Mouse (Mus musculus): ENCODE results near the gene Baiap2l1. TPM values are rescaled to one million over a fixed set of nuclear protein-coding genes. Genes with fewer than 3 reads are reported as not detected.
A peak's percentile ranks its signal among the peaks of the same experiment; 100 is the strongest.

Baiap2l1 gene
- polyA plus RNA-seq, 1 experiment = not detected

DNA sequence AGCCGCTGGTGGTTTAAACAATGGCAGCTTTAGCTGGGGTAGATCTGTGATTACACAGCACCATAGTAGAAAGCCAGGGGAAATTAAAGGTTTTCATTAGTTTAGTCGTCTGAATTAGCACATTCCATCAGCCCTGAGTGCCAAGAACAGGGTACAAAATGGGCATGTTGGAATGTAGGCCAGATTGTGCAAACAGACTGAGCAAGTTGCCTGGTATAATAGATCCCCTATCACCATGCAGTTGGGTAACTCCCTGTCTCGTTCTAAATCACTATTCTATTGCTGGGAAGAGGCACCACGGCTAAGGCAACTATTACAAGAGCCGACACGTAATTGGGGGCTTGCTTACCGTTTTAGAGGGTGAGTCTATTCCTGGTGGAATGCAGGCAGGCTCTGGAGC, 123.2 kb downstream of the Baiap2l1 start:
- TF ChIP-seq CTCF (IDR thresholded peaks at IDR 0.05; ENCODE audit: control insufficient read depth, insufficient read depth, low read length) (no peak), POLR2A (IDR thresholded peaks at IDR 0.05; ENCODE audit: borderline replicate concordance, control insufficient read depth, low read depth, low read length) (no peak)
- 81% methylated on average over 7 of the region's 7 CpGs for WGBS
- Histone ChIP-seq H3K4me1 (ENCODE audit: control insufficient read depth, insufficient read depth, low read length) (no peaks in the 10 kb centered on the region), H3K4me3 (replicated peaks; ENCODE audit: control insufficient read depth, low read depth, low read length) (no peak overlapping the region), H3K27ac (ENCODE audit: control insufficient read depth, insufficient read depth, low read depth, low read length, poor library complexity) (no peak overlapping the region)

DNA sequence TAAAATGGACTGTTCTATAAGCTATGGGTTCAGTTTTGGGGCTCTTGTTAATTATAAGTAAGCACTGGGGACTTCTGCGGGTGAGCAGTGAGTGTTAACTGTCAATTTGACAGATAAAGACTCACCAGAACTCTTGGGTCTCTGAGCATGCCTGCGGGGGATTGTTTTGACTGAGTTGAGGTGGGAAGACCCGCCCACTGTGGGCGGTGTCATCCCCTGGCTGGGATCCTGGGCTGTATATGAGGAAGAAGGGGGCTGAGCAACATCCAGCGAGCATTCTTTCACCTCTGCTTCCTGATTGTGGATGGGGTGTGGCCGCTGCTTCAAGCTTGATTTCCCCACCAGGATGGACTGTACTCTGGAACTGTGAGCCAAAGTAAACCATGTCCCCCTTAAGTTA, 123.7 kb downstream of the Baiap2l1 start:
- H3K4me3 ChIP-seq (replicated peaks; ENCODE audit: control insufficient read depth, low read depth, low read length) = no peak overlapping the region
- WGBS = 65% methylated on average over 6 of the region's 6 CpGs
- no peak overlapping the region for H3K27ac ChIP-seq (ENCODE audit: control insufficient read depth, insufficient read depth, low read depth, low read length, poor library complexity)
- TF ChIP-seq POLR2A (IDR thresholded peaks at IDR 0.05; ENCODE audit: borderline replicate concordance, control insufficient read depth, low read depth, low read length) (no peak), CTCF (IDR thresholded peaks at IDR 0.05; ENCODE audit: control insufficient read depth, insufficient read depth, low read length) (no peak)
- H3K4me1 ChIP-seq (ENCODE audit: control insufficient read depth, insufficient read depth, low read length) = no peaks in the 10 kb centered on the region

DNA sequence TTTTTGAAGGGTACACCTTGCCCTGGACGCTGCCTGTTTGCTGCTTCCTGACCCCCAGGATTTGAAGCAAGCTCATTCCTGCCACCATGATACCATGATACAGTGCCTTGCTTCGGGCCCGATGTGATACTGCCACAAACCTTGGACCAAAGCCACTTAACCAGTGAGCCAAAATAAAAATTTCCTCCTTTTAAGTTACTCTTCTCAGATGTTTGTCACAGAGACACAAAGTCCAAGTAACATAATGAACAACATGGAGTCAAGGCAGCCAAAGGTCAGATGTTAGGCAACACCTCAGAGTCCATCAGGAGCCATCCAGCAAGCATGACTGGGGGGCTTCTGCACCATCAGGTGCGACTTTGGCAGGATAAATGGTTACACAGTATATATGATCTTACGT, 125.4 kb downstream of the Baiap2l1 start:
- TF ChIP-seq POLR2A (IDR thresholded peaks at IDR 0.05; ENCODE audit: borderline replicate concordance, control insufficient read depth, low read depth, low read length) (no peak), CTCF (IDR thresholded peaks at IDR 0.05; ENCODE audit: control insufficient read depth, insufficient read depth, low read length) (no peak)
- Histone ChIP-seq H3K27ac (ENCODE audit: control insufficient read depth, insufficient read depth, low read depth, low read length, poor library complexity) (no peak overlapping the region), H3K4me3 (replicated peaks; ENCODE audit: control insufficient read depth, low read depth, low read length) (no peak overlapping the region), H3K4me1 (ENCODE audit: control insufficient read depth, insufficient read depth, low read length) (no peaks in the 10 kb centered on the region)
- 77% methylated on average over 5 of the region's 5 CpGs for WGBS

DNA sequence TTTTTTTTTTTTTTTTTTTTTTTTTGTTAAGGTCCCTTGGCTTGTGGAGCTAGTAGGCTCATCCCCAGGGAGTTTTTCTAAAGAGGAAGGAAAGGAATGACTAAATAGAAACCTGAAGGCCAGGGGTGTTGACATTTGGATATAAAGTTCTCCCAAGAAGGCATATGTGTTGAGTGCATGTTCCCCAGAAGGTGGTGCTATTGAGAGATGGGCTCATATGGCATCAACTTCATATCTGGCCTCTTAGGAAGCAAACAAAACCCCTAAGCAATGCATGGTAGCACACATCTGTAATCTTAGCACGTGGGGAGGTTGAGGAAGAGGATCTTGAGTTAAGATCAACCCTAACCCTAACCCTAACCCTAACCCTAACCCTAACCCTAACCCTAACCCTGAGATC, 126.5 kb downstream of the Baiap2l1 start:
- no peak overlapping the region for H3K27ac ChIP-seq (ENCODE audit: control insufficient read depth, insufficient read depth, low read depth, low read length, poor library complexity)
- TF ChIP-seq CTCF (IDR thresholded peaks at IDR 0.05; ENCODE audit: control insufficient read depth, insufficient read depth, low read length) (peak; percentile 21; the same call in 1 of the 2 replicates), POLR2A (IDR thresholded peaks at IDR 0.05; ENCODE audit: borderline replicate concordance, control insufficient read depth, low read depth, low read length) (no peak)
- WGBS = 4% methylated on average over 1 of the region's 1 CpGs
- H3K4me3 ChIP-seq (replicated peaks; ENCODE audit: control insufficient read depth, low read depth, low read length) = no peak overlapping the region
- H3K4me1 ChIP-seq (ENCODE audit: control insufficient read depth, insufficient read depth, low read length) = no peaks in the 10 kb centered on the region

DNA sequence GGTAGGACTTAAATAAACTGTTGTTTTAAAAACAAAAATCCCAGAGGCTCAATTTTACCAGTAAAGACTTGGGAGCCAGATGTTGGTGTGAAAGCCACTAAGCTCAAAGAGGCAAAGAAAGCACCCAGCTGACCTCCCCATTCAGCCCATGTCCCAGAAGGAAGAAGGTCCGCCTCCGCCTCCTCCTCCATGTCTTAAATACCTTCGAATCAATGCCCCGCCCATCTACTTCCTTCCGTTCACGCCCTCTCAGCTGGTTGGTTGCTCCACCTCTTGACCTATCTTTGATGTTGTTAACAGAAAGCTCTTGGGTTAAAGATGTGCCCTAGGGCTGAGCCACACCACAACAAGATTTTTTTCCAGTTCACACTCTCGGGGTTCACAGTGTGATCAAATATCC, 127.7 kb downstream of the Baiap2l1 start:
- no peak overlapping the region for H3K27ac ChIP-seq (ENCODE audit: control insufficient read depth, insufficient read depth, low read depth, low read length, poor library complexity)
- H3K4me1 ChIP-seq (ENCODE audit: control insufficient read depth, insufficient read depth, low read length) = no peaks in the 10 kb centered on the region
- 75% methylated on average over 7 of the region's 7 CpGs for WGBS
- H3K4me3 ChIP-seq (replicated peaks; ENCODE audit: control insufficient read depth, low read depth, low read length) = no peak overlapping the region
- TF ChIP-seq CTCF (IDR thresholded peaks at IDR 0.05; ENCODE audit: control insufficient read depth, insufficient read depth, low read length) = no peak
- no peak for TF ChIP-seq POLR2A (IDR thresholded peaks at IDR 0.05; ENCODE audit: borderline replicate concordance, control insufficient read depth, low read depth, low read length)

DNA sequence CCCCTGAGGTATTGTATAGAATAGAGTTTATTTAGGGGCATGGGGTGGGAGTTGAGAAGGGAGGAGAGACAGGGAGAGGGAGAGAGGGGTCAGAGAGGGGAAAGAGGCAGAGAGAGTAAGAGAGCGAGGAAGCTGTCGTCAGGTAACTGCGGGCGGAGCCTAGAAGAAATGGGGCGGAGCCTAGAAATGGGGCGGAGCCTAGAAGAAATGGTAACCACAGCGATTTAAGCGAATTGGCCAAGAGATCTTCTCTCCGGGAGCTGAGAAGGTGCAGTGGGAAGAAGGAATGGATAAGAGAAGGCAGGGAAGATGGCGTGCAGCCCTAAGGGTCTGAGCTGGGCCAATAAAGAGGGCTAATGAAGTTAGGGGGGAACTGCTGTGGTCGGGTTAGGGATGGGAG, 131.7 kb downstream of the Baiap2l1 start:
- no peak overlapping the region for H3K4me3 ChIP-seq (replicated peaks; ENCODE audit: control insufficient read depth, low read depth, low read length)
- 53% methylated on average over 11 of the region's 11 CpGs for WGBS
- TF ChIP-seq POLR2A (IDR thresholded peaks at IDR 0.05; ENCODE audit: borderline replicate concordance, control insufficient read depth, low read depth, low read length) (no peak), CTCF (IDR thresholded peaks at IDR 0.05; ENCODE audit: control insufficient read depth, insufficient read depth, low read length) (no peak)

DNA sequence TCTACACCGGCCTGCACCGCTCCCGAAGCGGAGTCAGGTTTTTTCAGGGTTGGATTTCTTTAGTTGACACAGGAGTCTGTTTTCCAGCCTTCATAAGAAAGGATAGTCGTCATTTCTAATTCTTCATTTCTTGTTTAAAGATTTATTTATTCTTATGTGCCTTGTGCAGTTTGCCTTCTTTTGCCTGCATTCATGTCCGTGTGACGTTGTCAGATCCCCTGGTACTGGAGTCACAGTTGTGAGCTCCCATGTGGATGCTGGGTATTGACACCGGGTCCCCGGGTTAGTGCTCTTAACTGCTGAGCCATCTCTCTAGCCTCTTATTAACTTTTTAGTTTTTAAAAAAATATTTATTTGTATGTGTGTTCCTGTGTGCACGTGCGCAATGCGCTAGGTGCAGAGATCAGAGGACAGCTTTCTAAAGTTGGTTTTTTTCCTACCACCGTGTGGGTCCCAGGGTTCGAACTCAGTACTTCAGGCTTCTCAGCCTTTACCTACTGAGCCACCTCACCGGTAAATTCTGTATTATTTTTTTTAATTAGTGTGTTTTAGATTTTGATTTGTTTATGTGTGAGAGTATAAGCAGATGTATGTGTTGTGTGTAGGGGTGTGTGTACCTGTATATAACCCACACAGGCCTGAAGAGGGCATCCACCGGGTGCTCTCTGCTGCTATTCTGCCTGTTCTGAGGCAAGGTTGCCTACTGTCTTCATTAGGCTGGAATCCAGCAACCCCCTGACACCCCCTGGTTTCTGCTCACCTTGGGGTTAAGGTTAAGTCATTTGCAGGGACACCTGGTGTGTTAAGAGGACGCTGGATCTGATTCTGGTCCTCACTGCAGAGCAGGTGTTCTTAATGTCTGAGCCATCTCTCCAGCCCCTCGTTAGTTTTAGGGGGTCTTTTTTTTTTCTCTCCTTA, 133.8 kb downstream of the Baiap2l1 start:
- TF ChIP-seq CTCF (IDR thresholded peaks at IDR 0.05; ENCODE audit: control insufficient read depth, insufficient read depth, low read length) (no peak), POLR2A (IDR thresholded peaks at IDR 0.05; ENCODE audit: borderline replicate concordance, control insufficient read depth, low read depth, low read length) (no peak)
- Histone ChIP-seq H3K27ac (ENCODE audit: control insufficient read depth, insufficient read depth, low read depth, low read length, poor library complexity) (peak overlapping the region; percentile 31; the same call in 1 of the 2 replicates), H3K4me1 (ENCODE audit: control insufficient read depth, insufficient read depth, low read length) (no peaks in the 10 kb centered on the region; the same call in none of the 2 replicates), H3K4me3 (replicated peaks; ENCODE audit: control insufficient read depth, low read depth, low read length) (peak overlapping the region; percentile 74)
- WGBS = 27% methylated on average over 18 of the region's 18 CpGs

More for the DNA sequence above, 131.7 kb downstream of the Baiap2l1 start:
- H3K4me1 ChIP-seq (ENCODE audit: control insufficient read depth, insufficient read depth, low read length) = no peaks in the 10 kb centered on the region; the same call in none of the 2 replicates
- H3K27ac ChIP-seq (ENCODE audit: control insufficient read depth, insufficient read depth, low read depth, low read length, poor library complexity) = no peak overlapping the region

DNA sequence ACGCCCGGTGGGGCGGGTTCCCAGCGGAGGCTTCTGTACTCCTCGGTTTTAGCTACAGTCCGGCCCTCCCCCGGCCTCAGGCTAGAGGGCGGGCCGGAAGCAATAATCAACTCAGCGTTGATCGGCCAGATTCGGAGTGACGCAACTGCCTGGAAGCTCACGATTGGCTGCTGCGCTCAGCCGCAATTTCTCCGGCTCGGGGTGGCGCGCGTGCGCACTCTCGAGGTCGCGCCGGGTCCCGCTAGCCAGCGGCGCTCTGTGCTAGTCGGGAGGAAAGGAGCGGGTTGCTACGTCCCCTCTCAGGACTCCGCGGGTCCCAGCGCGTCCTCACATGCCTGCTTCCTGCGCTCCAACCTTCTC, 134.4 kb downstream of the Baiap2l1 start, which contains the start of gene Tecpr1:
Gene Tecpr1 (minus strand): TSS at position 113 of the 360 bp plus-strand sequence.
- TF ChIP-seq POLR2A (IDR thresholded peaks at IDR 0.05; ENCODE audit: borderline replicate concordance, control insufficient read depth, low read depth, low read length) = peak; percentile 76; the same call in 1 of the 2 replicates
- TF ChIP-seq CTCF (IDR thresholded peaks at IDR 0.05; ENCODE audit: control insufficient read depth, insufficient read depth, low read length) = no peak
- no peaks in the 10 kb centered on the region; the same call in none of the 2 replicates for H3K4me1 ChIP-seq (ENCODE audit: control insufficient read depth, insufficient read depth, low read length)
- peak within 1 kb of the TSS; percentile 83 for H3K4me3 ChIP-seq (replicated peaks; ENCODE audit: control insufficient read depth, low read depth, low read length)
- WGBS = under 1% methylated on average over 37 of the region's 37 CpGs
- peak within 1 kb of the TSS; percentile 31 for H3K27ac ChIP-seq (ENCODE audit: control insufficient read depth, insufficient read depth, low read depth, low read length, poor library complexity)

Data from bone marrow, adult 2 months (tissue).